Mouse (Mus musculus): ENCODE measurements around the gene Mobp. TPM values are rescaled to one million over a fixed set of nuclear protein-coding genes. Genes with fewer than 3 reads are reported as not detected.

Mobp gene
- polyA plus RNA-seq, 1 experiment = 566 TPM

- DNase-seq (ENCODE audit: extremely low spot score in 1 of 2, low spot score in 1 of 2) = no peak
Measured at GRCm38 (mm10) chr9:120133755-120134475, 15.6 kb upstream of the Mobp start.

DNA sequence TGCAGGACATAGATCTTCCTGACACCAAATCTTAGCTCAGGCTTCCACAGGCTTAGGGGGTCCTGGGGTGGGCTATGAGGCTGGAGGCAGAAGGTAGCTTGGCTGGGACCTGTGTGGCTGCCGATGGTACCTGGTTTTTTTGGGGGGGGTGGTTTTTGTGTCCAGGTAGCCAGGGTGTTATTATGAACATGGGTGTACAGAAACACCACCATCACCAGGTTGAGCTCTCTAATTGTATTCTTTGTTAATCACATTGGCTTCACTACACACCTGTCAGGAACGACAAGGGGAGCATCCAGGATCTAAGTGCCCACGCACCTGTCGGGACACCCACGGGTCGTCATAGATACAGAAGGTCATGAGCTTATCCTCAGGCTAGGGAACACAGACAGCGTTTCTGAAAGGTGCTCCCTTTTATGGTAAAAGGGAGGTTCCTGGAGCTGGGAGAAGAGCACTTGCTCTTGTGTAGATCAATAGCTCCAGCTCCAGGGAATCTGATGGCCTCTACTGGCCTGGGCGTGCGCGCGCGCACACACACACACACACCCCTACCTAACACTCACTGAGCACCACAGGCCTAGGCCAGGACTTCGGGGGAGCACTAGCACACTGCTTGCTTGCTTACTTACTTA lies 14.9 kb upstream of the Mobp start:
- DNase-seq (ENCODE audit: extremely low spot score in 1 of 2, low spot score in 1 of 2) = no peak

GRCm38 (mm10) chr9:120135454-120135853 lies 14.1 kb upstream of the Mobp start:
- no peak for DNase-seq (ENCODE audit: extremely low spot score in 1 of 2, low spot score in 1 of 2)

DNA sequence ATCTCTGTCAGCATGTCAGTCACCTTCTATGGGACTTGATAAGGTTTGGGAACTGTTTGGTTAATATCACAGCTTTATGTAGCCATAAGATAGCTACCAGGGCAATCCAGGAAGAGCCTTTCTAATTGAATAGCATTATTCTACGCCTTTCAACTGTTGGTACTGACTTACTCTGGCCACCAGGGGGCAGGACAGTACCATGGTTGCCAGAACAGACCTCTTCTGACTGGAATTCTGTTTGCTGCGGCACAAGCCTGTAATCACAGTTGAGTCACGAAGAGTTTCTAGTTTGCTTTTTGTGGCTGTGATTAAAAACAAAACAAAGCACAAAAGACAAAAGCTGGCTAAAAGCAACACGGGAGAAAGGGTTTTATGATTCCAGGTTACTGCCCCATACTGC lies 8.9 kb upstream of the Mobp start:
- DNase-seq (ENCODE audit: extremely low spot score in 1 of 2, low spot score in 1 of 2) = peak; percentile 28 to 92

- peak in 1 of 2 experiments; percentile 22 for DNase-seq (ENCODE audit: extremely low spot score in 1 of 2, low spot score in 1 of 2)
Measured at GRCm38 (mm10) chr9:120144474-120144873, 5.0 kb upstream of the Mobp start.

DNA sequence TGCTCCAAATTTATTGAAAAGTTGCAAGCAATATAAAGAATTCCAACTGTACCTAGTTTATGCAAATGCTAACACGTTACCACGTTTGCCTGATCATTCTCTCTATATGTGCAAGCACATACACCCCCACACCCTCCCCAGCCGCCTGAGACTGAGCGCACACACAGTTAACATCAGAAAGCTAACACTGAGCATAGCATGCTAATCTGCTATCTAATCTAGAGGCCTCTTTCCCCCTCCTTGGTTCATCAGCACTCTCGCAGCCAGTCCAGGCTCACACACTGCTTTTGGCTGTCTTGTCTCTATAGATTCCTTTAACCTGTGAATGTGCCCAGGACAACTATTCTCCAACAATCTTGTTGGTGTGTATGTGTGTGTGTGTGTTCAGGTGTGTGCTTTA lies 1.6 kb downstream of the Mobp start:
- DNase-seq (ENCODE audit: extremely low spot score in 1 of 2, low spot score in 1 of 2) = no peak

DNA sequence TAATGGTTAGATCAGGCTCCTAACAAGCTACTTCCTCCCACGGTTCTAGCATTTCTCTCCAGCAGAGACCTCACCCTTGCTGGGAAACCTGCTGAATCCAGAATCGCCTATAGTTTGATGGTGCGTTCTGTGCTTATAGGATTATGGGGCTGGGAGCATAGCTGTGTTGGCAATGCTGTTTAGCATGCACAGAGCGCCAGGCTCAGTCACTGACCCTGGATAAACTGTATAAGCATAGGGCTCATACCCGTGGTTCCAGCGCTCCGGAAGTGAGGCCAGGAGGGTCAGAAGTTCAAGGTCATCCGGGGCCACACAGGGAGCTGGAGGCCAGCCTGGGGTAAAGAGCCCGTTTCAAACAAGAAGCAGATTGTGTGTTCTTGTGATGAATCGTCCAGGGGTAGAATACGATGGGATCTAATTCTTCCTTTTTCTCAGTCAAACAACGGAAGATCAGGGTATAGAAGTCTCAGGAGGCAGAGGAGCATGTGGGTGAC lies 2.4 kb downstream of the Mobp start:
- no peak for DNase-seq (ENCODE audit: extremely low spot score in 1 of 2, low spot score in 1 of 2)

DNA sequence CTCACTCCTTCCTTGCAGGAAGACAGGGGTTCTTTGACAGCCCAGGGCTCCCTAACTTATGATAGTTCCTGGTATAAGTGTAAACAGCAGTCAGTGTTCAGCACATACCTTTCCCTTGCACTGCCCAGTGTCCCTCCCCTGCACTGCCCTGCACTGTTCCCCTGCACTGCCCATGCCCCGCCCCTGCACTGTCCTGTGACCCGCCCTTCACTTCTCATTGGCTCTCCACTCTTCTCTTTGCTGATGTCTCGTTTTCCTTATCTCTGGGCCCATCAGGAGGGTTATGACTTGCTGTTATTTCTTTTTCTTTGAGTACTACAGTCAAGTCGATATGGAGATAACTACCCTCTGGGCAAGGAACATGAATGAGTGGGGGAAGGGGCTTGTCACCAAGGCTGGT lies 8.5 kb downstream of the Mobp start:
- no peak for DNase-seq (ENCODE audit: extremely low spot score in 1 of 2, low spot score in 1 of 2)

GRCm38 (mm10) chr9:120163862-120164261 lies 14.4 kb downstream of the Mobp start:
- DNase-seq (ENCODE audit: extremely low spot score in 1 of 2, low spot score in 1 of 2) = no peak

GRCm38 (mm10) chr9:120167826-120168225 lies 18.3 kb downstream of the Mobp start:
- no peak for DNase-seq (ENCODE audit: extremely low spot score in 1 of 2, low spot score in 1 of 2)

DNA sequence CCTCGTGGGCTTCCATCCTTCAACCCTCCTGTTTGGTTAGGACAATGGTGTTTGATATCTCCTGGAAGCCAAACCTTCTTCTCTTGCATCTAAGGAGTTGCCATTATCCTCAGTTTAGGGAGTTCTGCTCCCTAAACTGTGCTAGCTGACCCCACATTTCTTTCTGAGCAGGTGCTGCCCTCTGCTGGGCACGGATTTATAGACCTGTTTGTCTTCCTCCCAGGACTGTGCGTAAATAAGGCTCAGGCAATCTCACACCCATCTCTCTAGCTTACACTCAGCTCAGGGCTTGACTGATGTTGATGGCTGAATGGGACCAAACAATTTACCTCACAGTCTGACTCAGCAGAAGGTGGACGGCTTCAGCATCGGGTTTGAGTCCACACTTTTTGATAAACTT lies 21.8 kb downstream of the Mobp start:
- DNase-seq (ENCODE audit: extremely low spot score in 1 of 2, low spot score in 1 of 2) = peak in 1 of 2 experiments; percentile 83

DNA sequence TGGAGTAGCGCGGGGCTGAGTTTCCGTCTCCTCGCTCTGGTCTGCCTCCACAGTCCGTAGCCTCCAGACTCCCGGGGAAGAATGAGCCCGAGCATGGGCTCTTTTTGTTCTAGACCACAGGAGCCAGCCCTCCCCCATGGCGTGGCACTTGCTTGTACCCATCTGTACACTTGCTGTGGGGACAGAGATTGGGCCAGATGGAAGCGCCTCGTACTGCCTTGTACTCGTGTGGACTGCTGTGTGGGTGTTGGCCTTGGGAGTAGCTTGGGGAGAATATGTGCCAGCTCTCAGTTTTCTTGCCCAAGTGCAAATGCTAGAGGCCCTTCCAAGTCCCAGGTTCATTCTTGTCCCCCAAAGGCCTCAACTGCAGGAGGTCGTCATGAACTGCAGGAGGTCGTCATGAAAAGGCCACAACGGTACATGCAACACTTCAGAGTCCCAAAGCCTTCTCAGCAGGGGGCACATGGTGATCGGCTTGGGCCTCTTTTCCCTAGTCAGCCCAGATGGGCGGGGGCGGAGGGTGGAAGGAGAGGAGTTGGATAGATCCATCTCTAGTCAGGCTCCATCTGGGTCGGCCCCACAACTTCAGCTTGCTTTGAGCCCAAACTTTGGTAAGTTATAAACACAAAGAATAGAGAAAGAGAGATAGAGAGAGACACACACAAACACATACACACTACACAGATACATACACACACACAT lies 25.1 kb downstream of the Mobp start:
- DNase-seq (ENCODE audit: extremely low spot score in 1 of 2, low spot score in 1 of 2) = peak; percentile 54 to 73

GRCm38 (mm10) chr9:120178813-120179212 lies 29.3 kb downstream of the Mobp start:
- peak in 1 of 2 experiments; percentile 43 for DNase-seq (ENCODE audit: extremely low spot score in 1 of 2, low spot score in 1 of 2)

DNA sequence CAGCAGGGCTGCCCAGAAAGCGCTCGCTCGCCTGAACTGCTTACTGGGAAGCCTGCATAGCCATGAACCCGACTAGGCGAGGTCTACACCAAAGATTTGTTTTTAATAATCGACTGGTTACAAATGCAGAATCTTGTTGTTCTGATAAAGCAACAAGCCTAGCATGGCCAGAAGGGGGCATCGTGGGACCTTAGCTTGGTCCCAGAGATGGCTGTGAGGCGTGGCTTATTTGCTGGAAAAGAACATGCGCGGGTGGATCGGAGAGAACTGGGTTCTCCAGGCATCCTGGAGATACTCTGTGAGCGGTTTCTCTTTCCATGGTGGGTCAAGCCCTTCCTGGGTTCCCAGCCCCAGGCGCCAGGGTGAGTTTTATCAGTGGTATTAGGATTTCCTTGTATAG lies 35.0 kb downstream of the Mobp start:
- peak; percentile 51 to 86 for DNase-seq (ENCODE audit: extremely low spot score in 1 of 2, low spot score in 1 of 2)

DNA sequence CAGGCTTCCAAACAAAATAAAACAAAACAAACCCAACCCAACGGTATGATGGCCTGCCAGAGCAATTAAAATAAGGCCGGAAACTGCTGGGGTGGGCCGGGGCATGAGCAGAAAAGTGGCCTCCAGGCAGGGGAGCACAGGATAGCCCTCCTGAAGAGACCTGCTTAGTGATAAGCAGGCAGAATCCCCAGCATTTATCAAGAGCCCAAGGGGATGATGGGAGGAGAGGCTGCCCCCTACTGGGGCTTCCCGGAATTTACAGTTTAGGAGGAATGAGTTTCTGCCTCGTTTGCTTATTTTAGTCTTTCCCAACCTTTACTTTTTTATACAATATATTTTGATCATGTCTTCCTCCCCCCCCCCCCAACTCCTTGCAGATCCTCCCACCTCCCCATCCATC lies 37.3 kb downstream of the Mobp start:
- no peak for DNase-seq (ENCODE audit: extremely low spot score in 1 of 2, low spot score in 1 of 2)

- no peak for DNase-seq (ENCODE audit: extremely low spot score in 1 of 2, low spot score in 1 of 2)
Measured at GRCm38 (mm10) chr9:120190891-120191290, 41.4 kb downstream of the Mobp start.

DNA sequence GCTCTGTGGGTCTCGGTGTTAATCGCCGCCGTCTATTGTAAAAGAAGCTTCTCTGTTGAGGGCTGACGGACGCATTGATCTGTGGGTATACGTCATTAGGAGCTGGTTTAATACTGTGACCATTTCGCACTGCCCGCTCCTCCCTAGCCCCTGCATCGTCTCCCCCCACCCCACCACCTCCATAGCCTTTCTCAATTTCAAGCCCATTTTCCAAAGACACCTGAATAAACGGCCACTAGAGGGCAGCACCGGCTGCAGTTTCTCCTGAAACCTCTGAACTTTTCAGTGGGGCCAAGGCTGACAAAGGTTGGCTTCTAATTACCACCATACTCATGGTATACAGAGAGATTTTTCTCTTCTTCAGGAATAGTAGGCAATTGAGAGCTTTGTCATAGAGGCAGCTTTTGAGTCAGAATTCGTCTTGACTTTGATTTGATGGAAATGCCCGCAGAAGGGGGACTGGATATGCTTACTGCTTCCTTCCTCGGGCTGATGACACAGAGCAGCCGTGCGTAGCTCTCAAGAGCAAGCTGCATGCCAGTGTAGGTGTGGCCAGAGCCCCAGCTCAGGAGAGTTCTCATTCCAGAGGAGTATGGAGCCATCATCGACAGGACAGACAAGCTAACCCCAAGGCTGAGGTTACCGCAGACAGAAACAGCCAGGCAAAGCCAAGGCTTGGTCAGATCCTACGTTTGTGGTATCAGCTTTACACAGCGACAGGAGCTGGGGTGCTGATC lies 42.0 kb downstream of the Mobp start:
- peak; percentile 74 to 98 for DNase-seq (ENCODE audit: extremely low spot score in 1 of 2, low spot score in 1 of 2)

GRCm38 (mm10) chr9:120192742-120193141 lies 43.2 kb downstream of the Mobp start:
- DNase-seq (ENCODE audit: extremely low spot score in 1 of 2, low spot score in 1 of 2) = peak; percentile 61 to 73

DNA sequence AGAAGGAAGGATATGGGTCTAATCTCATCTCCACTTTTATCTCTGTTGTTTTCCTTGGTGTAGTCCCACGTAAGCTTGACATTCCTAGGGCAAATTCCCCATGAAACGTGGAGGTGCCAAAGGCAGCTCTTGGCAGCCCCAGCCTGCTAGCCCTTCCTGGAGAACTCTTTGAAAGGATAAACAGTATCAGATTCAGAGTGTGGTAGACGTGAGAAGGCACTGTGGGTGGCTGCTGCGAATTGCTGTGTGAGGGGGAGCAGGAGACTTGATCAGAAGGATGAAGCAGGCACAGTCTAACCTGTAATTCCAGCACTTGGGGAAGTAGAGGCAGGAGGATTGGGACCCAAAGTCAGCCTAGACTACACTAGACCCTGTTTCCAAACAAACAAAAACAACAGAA lies 51.4 kb downstream of the Mobp start:
- DNase-seq (ENCODE audit: extremely low spot score in 1 of 2, low spot score in 1 of 2) = no peak

GRCm38 (mm10) chr9:120201743-120202142 lies 52.2 kb downstream of the Mobp start:
- DNase-seq (ENCODE audit: extremely low spot score in 1 of 2, low spot score in 1 of 2) = no peak

DNA sequence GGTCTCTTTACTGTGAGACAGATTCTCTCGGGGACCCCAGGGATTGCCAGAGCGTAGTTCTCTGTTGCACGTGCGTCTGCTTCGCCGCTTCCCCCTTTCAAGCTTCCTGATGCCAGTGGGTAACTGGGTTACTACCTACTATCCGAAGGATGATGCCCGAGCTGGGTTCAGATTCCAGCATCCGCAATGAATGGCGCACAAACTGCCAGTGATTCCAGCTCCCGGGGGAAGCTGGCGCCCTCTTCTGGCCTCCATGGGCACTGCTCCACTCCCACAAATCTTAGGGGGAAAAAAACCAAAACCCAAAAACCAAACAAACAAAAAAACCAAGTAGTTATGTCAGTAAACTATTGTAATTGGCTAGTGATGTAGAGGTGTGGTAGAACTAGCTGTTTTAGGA lies 53.2 kb downstream of the Mobp start:
- DNase-seq (ENCODE audit: extremely low spot score in 1 of 2, low spot score in 1 of 2) = peak in 1 of 2 experiments; percentile 62
